Mouse (Mus musculus): ENCODE data around the gene Ccdc6. TPM values are rescaled to one million over a fixed set of nuclear protein-coding genes. Genes with fewer than 3 reads are reported as not detected.
A peak's percentile ranks its signal among the peaks of the same experiment; 100 is the strongest.

The Ccdc6 gene
- total RNA-seq, 2 experiments from 2014 or later: 33.9 to 36.9 TPM

GRCm38 (mm10) chr10:70091876-70092462 is 5.0 kb upstream of the Ccdc6 start:
- intact Hi-C loops (cut with DNase I): loop anchor here (10.0 kb wide), 1 partner anchor 207 kb away; no protein-coding TSS in a partner anchor
- DNase-seq: no peak

DNA sequence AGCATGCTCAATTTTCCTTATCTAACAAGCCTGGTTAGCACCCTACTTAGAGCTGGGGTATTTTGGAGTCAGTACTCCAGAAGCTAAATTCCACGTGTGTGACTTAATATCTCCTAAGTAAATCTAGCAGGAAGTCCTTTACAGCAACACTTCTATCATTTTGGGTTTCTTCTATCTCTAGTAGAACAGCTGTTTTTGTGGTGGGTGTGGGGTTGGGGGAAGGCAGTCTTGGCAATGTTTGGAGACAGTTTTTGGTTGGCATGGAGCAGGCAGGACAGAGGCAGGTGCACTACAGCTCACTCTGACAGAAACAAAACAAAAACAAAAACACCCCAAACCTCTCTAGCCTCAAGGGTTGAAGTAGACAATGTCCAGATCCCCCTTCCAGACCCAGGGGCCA is 3.1 kb upstream of the Ccdc6 start:
- intact Hi-C loops (cut with DNase I): loop anchor here (10.0 kb wide), 1 partner anchor 209 kb away; no protein-coding TSS in a partner anchor
- DNase-seq: no peak

GRCm38 (mm10) chr10:70095031-70095470 is 1.9 kb upstream of the Ccdc6 start:
- intact Hi-C loops (cut with DNase I): loop anchor here (5.0 to 10.0 kb wide), 4 partner anchors 57 to 210 kb away; no protein-coding TSS in a partner anchor
- peak; percentile 74 to 76 for DNase-seq

GRCm38 (mm10) chr10:70095506-70096270 is 1.2 kb upstream of the Ccdc6 start:
- intact Hi-C loops (cut with DNase I): loop anchor here (2.0 to 10.0 kb wide), 6 partner anchors 37 to 211 kb away; no protein-coding TSS in a partner anchor
- peak in 1 of 2 experiments; percentile 28 for DNase-seq

DNA sequence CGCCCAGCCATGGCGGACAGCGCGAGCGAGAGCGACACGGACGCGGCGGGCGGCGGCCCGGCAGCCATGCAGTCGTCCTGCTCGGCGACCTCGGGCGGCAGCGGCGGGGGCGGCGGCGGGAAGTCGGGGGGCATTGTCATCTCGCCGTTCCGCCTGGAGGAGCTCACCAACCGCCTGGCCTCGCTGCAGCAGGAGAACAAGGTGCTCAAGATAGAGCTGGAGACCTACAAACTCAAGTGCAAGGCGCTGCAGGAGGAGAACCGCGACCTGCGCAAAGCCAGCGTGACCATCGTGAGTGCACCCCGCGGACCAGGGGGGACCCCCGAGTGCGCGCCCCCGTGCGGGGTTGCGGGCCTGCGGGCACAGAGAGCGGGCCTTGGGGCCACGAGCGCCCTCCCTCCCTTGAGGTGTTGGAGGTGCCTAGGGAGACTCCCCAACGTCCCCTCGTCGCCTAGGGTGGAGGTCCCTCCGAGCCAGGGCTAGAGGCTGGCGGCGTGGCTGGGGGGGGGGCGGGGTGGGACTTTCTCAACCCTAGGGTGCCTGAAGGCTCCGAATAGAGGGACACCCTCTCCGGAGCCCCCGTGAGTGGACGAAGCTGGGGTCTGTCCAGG is 475 bp downstream of the Ccdc6 start:
- DNase-seq: peak; percentile 63
- intact Hi-C loops (cut with DNase I): loop anchor here (2.0 to 10.0 kb wide), 6 partner anchors 35 to 213 kb away; no protein-coding TSS in a partner anchor

- peak; percentile 75 to 79 for DNase-seq
- intact Hi-C loops (cut with DNase I): loop anchor here (2.0 to 10.0 kb wide), 6 partner anchors 35 to 213 kb away; no protein-coding TSS in a partner anchor
Measured at GRCm38 (mm10) chr10:70097911-70098569, 1.1 kb downstream of the Ccdc6 start.

GRCm38 (mm10) chr10:70098626-70099025 is 1.7 kb downstream of the Ccdc6 start:
- intact Hi-C loops (cut with DNase I): loop anchor here (5.0 to 10.0 kb wide), 4 partner anchors 54 to 214 kb away; no protein-coding TSS in a partner anchor
- DNase-seq: no peak

DNA sequence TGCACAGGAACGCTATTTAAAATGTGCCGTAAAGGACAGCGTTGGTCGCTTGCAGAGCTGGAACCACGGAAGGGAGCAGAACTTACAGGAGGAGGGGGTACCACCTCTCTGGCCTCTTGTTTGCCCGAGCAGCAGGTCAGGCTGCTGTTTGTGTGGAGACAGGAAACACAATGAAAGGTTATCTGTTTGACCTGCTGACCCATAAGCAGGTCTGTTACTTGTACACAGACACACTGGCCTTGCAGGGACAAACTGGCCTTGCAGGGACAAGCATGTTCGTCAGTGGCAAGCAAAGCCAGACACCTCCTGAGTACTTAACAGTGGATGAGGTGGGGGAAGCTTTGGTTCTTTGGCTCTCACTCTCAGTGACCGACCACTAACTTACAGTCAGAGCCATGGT is 2.1 kb downstream of the Ccdc6 start:
- intact Hi-C loops (cut with DNase I): loop anchor here (5.0 to 10.0 kb wide), 4 partner anchors 53 to 214 kb away; no protein-coding TSS in a partner anchor

DNA sequence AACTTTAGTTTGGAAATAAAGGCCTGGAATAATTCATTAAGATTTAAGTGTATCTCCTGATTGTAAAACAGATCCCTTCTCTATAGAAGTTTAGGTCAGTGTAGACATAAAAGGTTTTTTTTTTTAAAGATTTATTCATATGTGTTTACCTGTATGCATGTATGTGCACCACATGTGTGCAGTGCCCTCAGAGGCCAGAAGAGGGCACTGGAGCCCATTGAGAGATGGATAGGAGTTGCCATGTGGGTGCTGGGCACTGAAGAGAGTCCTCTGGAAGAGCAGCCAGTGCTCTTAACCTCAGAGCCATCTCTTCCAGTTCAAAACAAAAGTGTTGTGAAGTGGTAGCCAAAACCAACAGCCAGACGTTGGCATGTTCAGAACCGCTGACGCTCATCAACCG is 5.2 kb downstream of the Ccdc6 start:
- no peak for DNase-seq
- intact Hi-C loops (cut with DNase I): no loop called here

More for the DNA sequence above, 2.1 kb downstream of the Ccdc6 start:
- DNase-seq: no peak

DNA sequence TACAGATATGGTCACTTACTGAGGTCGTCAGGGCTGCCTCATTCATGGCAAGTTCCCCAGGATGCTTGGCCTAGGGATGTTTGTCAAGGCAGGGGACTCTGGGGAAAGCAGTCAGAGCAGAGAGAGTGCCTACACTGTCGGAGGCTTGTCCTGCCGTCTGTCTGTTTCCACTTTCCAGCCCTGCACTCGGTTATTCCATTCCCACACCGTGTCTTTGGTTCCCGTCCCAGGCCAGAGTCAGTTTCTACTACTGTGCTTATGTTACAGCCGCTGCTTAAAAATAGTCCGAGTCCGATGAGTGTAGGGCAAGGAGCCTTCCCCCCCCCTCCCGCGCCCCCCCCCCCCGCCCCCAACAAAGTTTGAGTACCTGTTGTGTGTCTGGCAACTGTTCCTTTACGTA is 11.1 kb downstream of the Ccdc6 start:
- DNase-seq: no peak
- intact Hi-C loops (cut with DNase I): no loop called here

DNA sequence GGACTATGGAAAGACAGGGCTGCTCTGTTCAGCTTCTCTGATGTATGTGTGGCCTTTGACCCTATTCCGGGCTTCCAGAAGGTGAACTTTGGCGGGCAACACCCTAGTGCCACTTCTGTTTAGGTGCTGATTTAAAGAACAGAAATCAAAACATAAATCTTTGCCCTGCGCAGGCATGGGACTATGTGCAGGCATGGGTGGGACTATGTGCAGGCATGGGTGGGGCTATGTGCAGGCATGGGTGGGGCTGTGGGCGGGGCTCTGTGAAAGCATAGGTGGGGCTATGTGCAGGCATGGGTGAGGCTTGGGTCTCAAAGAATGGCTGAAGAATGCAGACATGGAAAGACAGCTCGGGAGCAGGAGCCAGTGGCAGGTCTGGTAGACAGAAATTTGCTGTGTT is 13.1 kb downstream of the Ccdc6 start:
- DNase-seq: no peak
- intact Hi-C loops (cut with DNase I): no loop called here

DNA sequence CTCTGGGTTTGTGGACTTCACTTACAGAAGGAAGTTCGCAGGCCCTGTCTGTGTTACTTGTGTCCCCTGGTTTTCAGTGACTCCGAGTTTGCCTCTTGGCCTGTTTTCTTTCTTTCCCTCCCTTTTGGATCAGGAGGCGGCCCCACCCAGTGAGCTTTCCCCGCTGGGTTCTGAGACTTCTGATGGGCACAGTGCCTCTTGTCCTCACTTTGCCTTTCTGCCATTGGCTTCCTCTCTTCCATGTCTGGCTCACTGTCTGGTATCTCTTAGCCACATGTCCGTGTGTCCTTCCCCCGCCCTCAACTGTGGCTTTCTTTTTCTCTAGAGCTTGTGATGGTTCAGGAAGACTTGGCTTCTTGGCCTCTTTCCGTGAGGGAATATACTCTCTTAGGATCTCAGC is 13.9 kb downstream of the Ccdc6 start:
- DNase-seq: peak; percentile 65
- intact Hi-C loops (cut with DNase I): no loop called here

GRCm38 (mm10) chr10:70111643-70112042 is 14.7 kb downstream of the Ccdc6 start:
- DNase-seq: no peak
- intact Hi-C loops (cut with DNase I): no loop called here

GRCm38 (mm10) chr10:70114048-70114635 is 17.2 kb downstream of the Ccdc6 start:
- intact Hi-C loops (cut with DNase I): no loop called here
- DNase-seq: peak; percentile 39 to 50

DNA sequence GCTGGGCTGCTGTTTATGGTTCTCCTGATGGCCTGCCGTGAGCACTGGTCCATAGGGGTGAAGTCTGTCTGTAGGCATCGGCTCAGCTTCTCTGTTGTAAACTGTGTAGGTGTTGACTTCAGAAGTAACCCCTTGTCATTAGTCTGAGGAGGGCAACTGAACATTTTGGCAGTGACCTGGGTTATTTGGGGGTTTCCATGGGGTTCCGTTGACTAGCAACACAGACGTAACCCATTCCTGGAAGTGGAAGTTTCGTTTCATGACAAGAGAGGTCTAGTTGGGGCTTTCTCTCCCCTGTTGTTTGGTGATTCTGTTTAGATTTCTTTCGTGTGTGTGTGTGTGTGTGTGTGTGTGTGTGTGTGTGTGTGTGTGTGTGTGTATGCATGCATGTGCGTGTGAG is 19.5 kb downstream of the Ccdc6 start:
- intact Hi-C loops (cut with DNase I): no loop called here
- no peak for DNase-seq

DNA sequence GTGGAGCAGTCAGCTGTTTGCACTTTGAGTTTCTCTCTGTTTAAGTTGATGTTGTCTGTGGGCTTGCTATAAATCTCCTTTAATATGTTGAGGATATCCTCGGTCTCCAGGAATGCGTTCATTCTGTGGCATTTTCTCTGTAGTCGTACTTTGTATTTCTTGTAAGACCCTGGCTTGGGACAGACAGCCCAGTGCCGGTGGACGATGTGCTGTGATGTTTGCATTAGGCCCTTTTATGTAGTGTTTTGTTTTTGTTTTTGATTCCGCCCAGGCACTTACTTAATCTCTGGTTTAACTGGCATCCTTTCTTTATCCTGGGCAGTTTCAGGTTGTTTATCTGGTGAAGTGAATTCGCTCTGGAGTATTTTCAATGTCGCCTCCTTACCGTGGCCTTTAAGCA is 22.5 kb downstream of the Ccdc6 start:
- intact Hi-C loops (cut with DNase I): no loop called here
- no peak for DNase-seq

DNA sequence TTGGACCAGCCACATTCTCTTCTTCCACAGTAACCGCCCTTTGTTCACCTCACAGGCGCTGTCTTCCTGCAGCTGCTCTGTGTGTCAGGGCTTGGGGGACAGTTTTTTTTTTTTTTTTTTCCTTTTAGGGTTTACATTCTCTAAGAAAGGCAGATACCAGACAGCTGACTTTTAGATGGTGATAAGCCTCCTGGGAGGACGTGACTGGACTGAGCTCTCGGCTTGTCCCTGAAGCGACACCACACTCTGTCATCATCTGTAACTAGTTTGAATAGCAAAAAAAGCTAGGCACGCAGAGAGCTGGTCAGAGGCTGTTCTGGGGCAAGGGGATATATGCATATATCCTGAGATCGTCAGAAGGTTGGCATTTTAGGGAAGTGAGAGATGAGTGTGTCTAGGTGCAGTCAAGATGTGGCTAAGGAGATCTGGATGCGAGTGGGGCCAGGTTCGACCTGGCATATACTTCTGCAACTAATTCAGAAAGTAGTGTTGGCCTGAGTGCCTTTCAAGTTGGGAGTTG is 23.0 kb downstream of the Ccdc6 start:
- peak in 1 of 2 experiments; percentile 28 for DNase-seq
- intact Hi-C loops (cut with DNase I): no loop called here

DNA sequence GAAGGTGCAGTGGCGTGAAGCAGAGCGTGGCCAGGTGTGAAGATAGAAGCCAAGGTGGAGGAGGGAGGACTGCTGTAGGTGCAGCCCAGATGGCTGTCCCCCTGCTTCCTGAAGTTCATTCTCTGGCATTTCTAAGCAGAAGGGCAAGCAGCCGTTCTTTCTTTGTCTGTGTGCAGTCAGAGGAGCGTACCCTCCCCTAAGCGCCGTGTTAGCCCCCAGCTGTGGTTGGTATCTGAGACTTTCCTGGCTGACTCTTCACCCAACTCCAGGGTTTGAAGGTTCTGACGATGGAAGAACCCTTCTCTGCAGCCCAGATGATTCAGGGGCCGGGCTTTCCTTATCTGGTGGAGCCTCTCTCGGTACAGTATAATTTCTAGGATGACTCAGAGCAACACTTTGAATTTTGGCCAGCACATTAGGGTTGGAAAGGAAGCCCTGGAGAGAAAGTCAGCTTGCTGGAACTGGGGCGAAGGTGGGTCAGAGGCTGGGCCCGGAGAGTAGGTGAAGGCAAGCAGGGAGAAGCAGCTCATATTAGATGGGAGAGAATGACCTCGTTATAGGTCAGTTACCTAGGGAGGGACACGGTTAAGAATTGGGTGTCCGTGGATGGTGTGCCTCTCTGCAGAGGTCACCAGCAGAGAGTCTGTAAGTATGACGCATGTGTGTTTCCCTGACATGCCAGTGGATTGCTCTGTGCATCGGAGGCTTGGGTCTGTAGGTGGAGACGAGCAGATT is 23.9 kb downstream of the Ccdc6 start:
- intact Hi-C loops (cut with DNase I): no loop called here
- DNase-seq: peak; percentile 76 to 79

- no peak for DNase-seq
- intact Hi-C loops (cut with DNase I): no loop called here
Measured at GRCm38 (mm10) chr10:70121406-70121695, 24.4 kb downstream of the Ccdc6 start.

GRCm38 (mm10) chr10:70123454-70123853 is 26.5 kb downstream of the Ccdc6 start:
- intact Hi-C loops (cut with DNase I): no loop called here
- DNase-seq: no peak
